ENCODE assay signal across 34 mouse cellular contexts in genomic region chr19:58696235-58696634, GRCm38 (mm10). TPM values are rescaled to one million over a fixed set of nuclear protein-coding genes. Genes with fewer than 3 reads are reported as not detected.
DNase-seq lines count a peak whose midpoint lies in the region; ATAC-seq and TF ChIP-seq lines count a peak whose summit lies in the region.
"Had no signal": no experiment of that assay in that cellular context is flagged by ENCODE, and none has a peak within 500 bp of the region (broad histone marks: within the 10 kb centered on the region; RNA-seq: fewer than 3 reads in every experiment).

No protein-coding gene starts in this region.

- H3K27ac ChIP-seq in lung, postnatal 0 days (ENCODE audit: low read length) = no peak overlapping the region
- H3K27ac ChIP-seq in stomach, embryonic 15.5 days = no peak overlapping the region
- no peak overlapping the region for H3K27ac ChIP-seq in stomach, postnatal 0 days (replicated peaks)
- H3K27ac ChIP-seq: embryonic facial prominence, embryonic 10.5 days; embryonic facial prominence, embryonic 13.5 days; forebrain, embryonic 12.5 days; gastrocnemius, adult 2 months; heart, embryonic 13.5 days; hindbrain, embryonic 14.5 days had no signal

- H3K4me1 ChIP-seq in lung, postnatal 0 days (ENCODE audit: insufficient read depth, low read depth, low read length) = no peaks in the 10 kb centered on the region
- no peaks in the 10 kb centered on the region for H3K4me1 ChIP-seq in lung, adult 2 months (ENCODE audit: control insufficient read depth, insufficient read depth, low read length)
- no peaks in the 10 kb centered on the region for H3K4me1 ChIP-seq in stomach, embryonic 15.5 days
- H3K4me1 ChIP-seq in stomach, postnatal 0 days (replicated peaks; ENCODE audit: control insufficient read depth, insufficient read depth) = no peaks in the 10 kb centered on the region
- H3K4me1 ChIP-seq: embryonic facial prominence, embryonic 10.5 days; embryonic facial prominence, embryonic 13.5 days; forebrain, embryonic 12.5 days had no signal

- no peak overlapping the region for H3K4me3 ChIP-seq in lung, postnatal 0 days (ENCODE audit: low read depth, low read length)
- H3K4me3 ChIP-seq in lung, adult 2 months (replicated peaks; ENCODE audit: extremely low read depth, low read depth, low read length) = no peak overlapping the region
- H3K4me3 ChIP-seq in stomach, embryonic 15.5 days (replicated peaks) = no peak overlapping the region
- H3K4me3 ChIP-seq in stomach, postnatal 0 days (ENCODE audit: low read depth, low read length) = no peak overlapping the region
- H3K4me3 ChIP-seq: embryonic facial prominence, embryonic 10.5 days; embryonic facial prominence, embryonic 13.5 days; erythroblast, embryonic 14.5 days; forebrain, embryonic 12.5 days; gastrocnemius, adult 2 months; heart, embryonic 13.5 days had no signal

- TF ChIP-seq EP300 in lung, postnatal 0 days (IDR thresholded peaks at IDR 0.05) = no peak
- TF ChIP-seq EP300 in stomach, postnatal 0 days (optimal IDR thresholded peaks at IDR 0.05) = no peak

- TF ChIP-seq POLR2A in lung, adult 2 months (IDR thresholded peaks at IDR 0.05; ENCODE audit: borderline replicate concordance, extremely low read depth, low read depth, low read length) = no peak

- no peak overlapping the region for H3K4me2 ChIP-seq in lung, postnatal 0 days (replicated peaks; ENCODE audit: low read depth, low read length)
- no peak overlapping the region for H3K4me2 ChIP-seq in stomach, embryonic 15.5 days
- H3K4me2 ChIP-seq in stomach, postnatal 0 days (replicated peaks; ENCODE audit: low read depth) = no peak overlapping the region
- H3K4me2 ChIP-seq: embryonic facial prominence, embryonic 13.5 days; forebrain, embryonic 12.5 days; heart, embryonic 13.5 days; hindbrain, embryonic 14.5 days had no signal

- no peaks in the 10 kb centered on the region for H3K27me3 ChIP-seq in lung, postnatal 0 days (replicated peaks; ENCODE audit: insufficient read depth, low read length)
- no peaks in the 10 kb centered on the region for H3K27me3 ChIP-seq in stomach, embryonic 15.5 days (replicated peaks)
- no peaks in the 10 kb centered on the region for H3K27me3 ChIP-seq in stomach, postnatal 0 days (ENCODE audit: control insufficient read depth, insufficient read depth, low read length)
- H3K27me3 ChIP-seq: embryonic facial prominence, embryonic 13.5 days; forebrain, embryonic 12.5 days; heart, embryonic 13.5 days had no signal

- H3K9me3 ChIP-seq in lung, postnatal 0 days (ENCODE audit: low read length) = no peaks in the 10 kb centered on the region
- H3K9me3 ChIP-seq in stomach, embryonic 15.5 days = no peaks in the 10 kb centered on the region
- H3K9me3 ChIP-seq in stomach, postnatal 0 days (ENCODE audit: control insufficient read depth, low read length) = no peaks in the 10 kb centered on the region
- H3K9me3 ChIP-seq: embryonic facial prominence, embryonic 10.5 days; embryonic facial prominence, embryonic 13.5 days; forebrain, embryonic 12.5 days; heart, embryonic 13.5 days had no signal

- 49% methylated on average over 2 of the region's 2 CpGs for WGBS in lung, postnatal 0 days
- 56% methylated on average over 2 of the region's 2 CpGs for WGBS in lung, adult 2 months
- WGBS in stomach, embryonic 15.5 days = 68% methylated on average over 2 of the region's 2 CpGs
- 39% methylated on average over 2 of the region's 2 CpGs for WGBS in stomach, postnatal 0 days

- no peaks in the 10 kb centered on the region for H3K36me3 ChIP-seq in lung, postnatal 0 days (ENCODE audit: insufficient read depth, low read length)
- H3K36me3 ChIP-seq in stomach, embryonic 15.5 days = no peaks in the 10 kb centered on the region
- H3K36me3 ChIP-seq in stomach, postnatal 0 days (ENCODE audit: control insufficient read depth, insufficient read depth, low read length) = no peaks in the 10 kb centered on the region
- H3K36me3 ChIP-seq: embryonic facial prominence, embryonic 10.5 days; embryonic facial prominence, embryonic 13.5 days; forebrain, embryonic 12.5 days; heart, embryonic 13.5 days had no signal

- peak; percentile 45 for DNase-seq in lung, postnatal 0 days (ENCODE audit: low spot score)
- no peak for DNase-seq in lung, adult 2 months
- DNase-seq in ovary, adult 18-20 months (ENCODE audit: low spot score) = peak; percentile 37
- no peak for DNase-seq in ovary, postnatal 10 days (ENCODE audit: low spot score)
- DNase-seq in stomach, postnatal 0 days (ENCODE audit: low spot score) = no peak
- DNase-seq in frontal cortex, postnatal 36 days (ENCODE audit: low spot score in 2 of 2) = no peak
- no peak for DNase-seq in adrenal gland, postnatal 36 days
- DNase-seq: adrenal gland, adult 2 months; adrenal gland, postnatal 14 days; cerebellum, adult 11-12 months; cerebellum, adult 8-10 months; cerebellum, postnatal 10 days; cerebellum, postnatal 36 days; embryo, embryonic 11 days; gastrocnemius, adult 2 months; gastrocnemius, postnatal 14 days; heart, adult 18-20 months; heart, postnatal 14 days; heart, postnatal 4 days had no signal

- ATAC-seq in lung, postnatal 0 days = peak; percentile 68
- ATAC-seq in stomach, embryonic 15.5 days (ENCODE audit: insufficient read depth, low FRiP score, low read depth) = peak; percentile 77; the same call in 1 of the 2 replicates
- 0 out of 2 replicates have a peak, but pooled peaks have one; percentile 24 for ATAC-seq in stomach, postnatal 0 days (ENCODE audit: low FRiP score, low TSS enrichment)
- ATAC-seq: CD4-positive, CD25-positive, alpha-beta regulatory T cell, adult 4 months; forebrain, embryonic 16.5 days had no signal

- no peak overlapping the region for H3K9ac ChIP-seq in lung, postnatal 0 days (replicated peaks; ENCODE audit: low read depth)
- H3K9ac ChIP-seq in stomach, embryonic 15.5 days = no peak overlapping the region
- no peak overlapping the region for H3K9ac ChIP-seq in stomach, postnatal 0 days (ENCODE audit: low read length)
- H3K9ac ChIP-seq: embryonic facial prominence, embryonic 13.5 days; forebrain, embryonic 12.5 days; heart, embryonic 13.5 days; hindbrain, embryonic 14.5 days had no signal

- TF ChIP-seq CTCF in lung, postnatal 0 days (IDR thresholded peaks at IDR 0.05) = no peak
- no peak for TF ChIP-seq CTCF in lung, adult 2 months (IDR thresholded peaks at IDR 0.05; ENCODE audit: insufficient read depth, low read length)
- TF ChIP-seq CTCF in stomach, postnatal 0 days (IDR thresholded peaks at IDR 0.05; ENCODE audit: low read depth) = no peak

RNA-seq across cellular contexts. Expression of gene Pnliprp1, which starts 32.5 kb away (rescaled TPM):
- polyA plus RNA-seq in lung, postnatal 0 days (2015; fragmentation: Nextera tagmentation; extraction: Ambion mirVana) = 7.8 and 8.1 TPM in 2 replicates
- polyA plus RNA-seq in lung, adult 2 months (2012; rRNA removed) = 0.28 and 1.2 TPM in 2 replicates
- polyA plus RNA-seq in stomach, embryonic 15.5 days (2015; fragmentation: Nextera tagmentation; extraction: Ambion mirVana) = 3,354 and 4,799 TPM in 2 replicates
- polyA plus RNA-seq in stomach, postnatal 0 days (2015; fragmentation: Nextera tagmentation; extraction: Ambion mirVana) = 10.3 and 11.8 TPM in 2 replicates
- total RNA-seq in adrenal gland, postnatal 36 days (2021) = not detected
- total RNA-seq: adrenal gland, adult 2 months; gastrocnemius, adult 2 months; gastrocnemius, postnatal 14 days; gastrocnemius, postnatal 4 days; heart, postnatal 14 days; MEL had no signal
- polyA plus RNA-seq: adrenal gland, adult 2 months; C2C12; CD4-positive, CD25-positive, alpha-beta regulatory T cell, adult 4 months; cortical plate, adult 2 months; embryonic facial prominence, embryonic 13.5 days; erythroblast, embryonic 14.5 days; forebrain, embryonic 12.5 days; hindbrain, embryonic 11.5 days; hindbrain, embryonic 14.5 days had no signal

RNA-seq across cellular contexts. Expression of gene Pnlip, which starts 43.9 kb away (rescaled TPM):
- polyA plus RNA-seq in lung, postnatal 0 days (2015; fragmentation: Nextera tagmentation; extraction: Ambion mirVana) = not detected in 2 replicates
- 0.18 and 5.2 TPM in 2 replicates for polyA plus RNA-seq in lung, adult 2 months (2012; rRNA removed)
- polyA plus RNA-seq in stomach, embryonic 15.5 days (2015; fragmentation: Nextera tagmentation; extraction: Ambion mirVana) = 0.42 and 0.88 TPM in 2 replicates
- 0.11 and 0.24 TPM in 2 replicates for polyA plus RNA-seq in stomach, postnatal 0 days (2015; fragmentation: Nextera tagmentation; extraction: Ambion mirVana)
- under 1 TPM in 1 of 2 experiments, not detected in 1; 0.20 TPM for total RNA-seq in adrenal gland, postnatal 36 days (2021)
- total RNA-seq: adrenal gland, postnatal 14 days; gastrocnemius, adult 2 months; gastrocnemius, postnatal 14 days; gastrocnemius, postnatal 4 days; heart, adult 18-20 months; heart, postnatal 14 days; heart, postnatal 4 days; MEL had no signal
- polyA plus RNA-seq: C2C12; CD4-positive, CD25-positive, alpha-beta regulatory T cell, adult 4 months; embryonic facial prominence, embryonic 10.5 days; embryonic facial prominence, embryonic 13.5 days; erythroblast, embryonic 14.5 days; forebrain, embryonic 12.5 days; heart, embryonic 13.5 days; heart, embryonic 16.5 days had no signal

Comparison
In these comparisons a context has a peak if more than half of its experiments do, and no peak if none do; other contexts are left out.
1. DNase-seq: peak in lung, postnatal 0 days (single experiment) and ovary, adult 18-20 months (single experiment); none in lung, adult 2 months (single experiment), ovary, postnatal 10 days (single experiment), stomach, postnatal 0 days (single experiment), frontal cortex, postnatal 36 days (0 of 2) and adrenal gland, postnatal 36 days (0 of 2).
2. RNA of gene Pnliprp1, which starts 32.5 kb away (polyA plus RNA-seq): 3,354 to 4,799 TPM in stomach, embryonic 15.5 days; 10.3 to 11.8 TPM in stomach, postnatal 0 days, 7.8 to 8.1 TPM in lung, postnatal 0 days and 0.28 to 1.2 TPM in lung, adult 2 months; every median in the first group is over 100 times any median in the second.
3. ATAC-seq: peak in every context shown above with its lines; median percentile 77 in stomach, embryonic 15.5 days; 68 in lung, postnatal 0 days; 24 in stomach, postnatal 0 days.